In the genomic region with DNA sequence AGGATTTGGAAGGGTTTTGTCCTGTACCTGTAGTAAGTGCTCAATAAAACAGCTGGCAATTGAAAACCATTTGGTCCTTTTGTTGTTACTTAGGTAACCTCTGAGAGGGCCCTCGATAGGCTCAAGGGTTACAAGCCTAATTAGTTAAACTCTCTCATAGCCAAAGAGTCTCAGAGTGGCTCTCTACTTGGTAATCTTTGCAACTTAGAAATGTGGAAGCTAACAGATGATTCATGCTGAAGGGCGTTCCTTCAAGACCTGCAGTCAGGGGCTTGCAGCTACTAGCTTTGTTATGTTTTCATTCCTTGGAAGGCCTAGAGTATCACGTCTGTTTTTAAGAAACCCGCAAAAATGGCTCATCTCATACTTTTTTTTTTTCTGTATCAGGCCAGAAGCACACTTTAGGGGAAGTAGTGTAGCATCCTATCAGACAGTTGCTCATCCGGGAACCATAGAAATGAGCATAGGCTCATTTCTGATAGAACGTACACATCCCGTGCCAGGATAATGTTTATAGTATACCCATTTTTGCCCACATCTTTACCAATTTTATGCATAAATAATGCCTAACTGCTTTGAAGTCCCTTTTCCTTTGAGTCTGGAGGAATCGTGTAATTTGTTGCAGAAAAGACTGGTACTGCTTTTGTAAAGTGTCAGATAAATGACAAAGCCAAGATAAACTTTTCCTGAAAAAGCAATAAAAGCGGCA, we compare ENCODE assay signal across 8 mouse cellular contexts. TPM values are rescaled to one million over a fixed set of nuclear protein-coding genes. Genes with fewer than 3 reads are reported as not detected.
DNase-seq lines count a peak whose midpoint lies in the region; ATAC-seq and TF ChIP-seq lines count a peak whose summit lies in the region.

No protein-coding gene starts in this region.

- H3K27me3 ChIP-seq in heart, adult 2 months (ENCODE audit: control insufficient read depth, insufficient read depth, low read length): no peaks in the 10 kb centered on the region
- H3K27me3 ChIP-seq in hindbrain, embryonic 14.5 days (ENCODE audit: control insufficient read depth, insufficient read depth, low read length): no peaks in the 10 kb centered on the region
- H3K27me3 ChIP-seq in megakaryocyte, embryonic 14.5 days (replicated peaks): no peaks in the 10 kb centered on the region

- no peak for TF ChIP-seq EP300 in heart, adult 2 months (IDR thresholded peaks at IDR 0.05; ENCODE audit: insufficient read depth, low read depth, low read length)

- no peak overlapping the region for H3K9ac ChIP-seq in heart, adult 2 months (ENCODE audit: low read depth, low read length)
- peak overlapping the region; percentile 87 for H3K9ac ChIP-seq in hindbrain, embryonic 14.5 days

- 74% methylated on average over 9 of the region's 9 CpGs for WGBS in heart, adult 2 months
- 79% methylated on average over 9 of the region's 9 CpGs for WGBS in hindbrain, embryonic 14.5 days

- no peak overlapping the region; the same call in 1 of the 2 replicates for H3K4me3 ChIP-seq in heart, adult 2 months
- H3K4me3 ChIP-seq in bone marrow macrophage, adult 2 months (ENCODE audit: insufficient read depth, low read length): peak overlapping the region; percentile 92
- peak overlapping the region; percentile 85 for H3K4me3 ChIP-seq in hindbrain, embryonic 14.5 days (replicated peaks; ENCODE audit: low read length)
- H3K4me3 ChIP-seq in megakaryocyte, embryonic 14.5 days (replicated peaks): peak overlapping the region; percentile 95

- TF ChIP-seq POLR2A in heart, adult 2 months (IDR thresholded peaks at IDR 0.05; ENCODE audit: insufficient read depth, low read depth, low read length): no peak
- TF ChIP-seq POLR2A in bone marrow macrophage, adult 2 months (IDR thresholded peaks at IDR 0.05; ENCODE audit: borderline replicate concordance, low read depth, low read length): no peak

- no peak for ATAC-seq in hindbrain, embryonic 14.5 days (ENCODE audit: low FRiP score)

- no peaks in the 10 kb centered on the region for H3K4me1 ChIP-seq in heart, adult 2 months (ENCODE audit: control insufficient read depth, insufficient read depth, low read length)
- H3K4me1 ChIP-seq in bone marrow macrophage, adult 2 months (ENCODE audit: control insufficient read depth, insufficient read depth, low read length): peaks cover 5% of the 10 kb centered on the region; the same call in 1 of the 2 replicates
- peaks cover 10% of the 10 kb centered on the region for H3K4me1 ChIP-seq in hindbrain, embryonic 14.5 days (replicated peaks; ENCODE audit: control insufficient read depth, insufficient read depth, low read length)
- peaks cover 19% of the 10 kb centered on the region for H3K4me1 ChIP-seq in megakaryocyte, embryonic 14.5 days

- no peaks in the 10 kb centered on the region for H3K9me3 ChIP-seq in hindbrain, embryonic 14.5 days (ENCODE audit: control insufficient read depth, low read length)
- no peaks in the 10 kb centered on the region for H3K9me3 ChIP-seq in megakaryocyte, embryonic 14.5 days

- DNase-seq in heart, adult 2 months: no peak
- no peak for DNase-seq in heart, adult 18-20 months
- no peak for DNase-seq in hindbrain, embryonic 14.5 days (ENCODE audit: low spot score)
- no peak for DNase-seq in urinary bladder, postnatal 4 days (ENCODE audit: low spot score in 2 of 2)
- DNase-seq in gastrocnemius, postnatal 25 days: no peak
- DNase-seq in layer of hippocampus, adult 9-10 months (ENCODE audit: low spot score): no peak

- intact Hi-C loops in heart, adult 2 months (cut with DNase I): loop anchor here (2.0 kb wide), 1 partner anchor 27 kb away; no protein-coding TSS in a partner anchor

- no peaks in the 10 kb centered on the region for H3K36me3 ChIP-seq in heart, adult 2 months (ENCODE audit: control insufficient read depth, insufficient read depth, low read length)
- H3K36me3 ChIP-seq in hindbrain, embryonic 14.5 days (replicated peaks; ENCODE audit: control insufficient read depth, insufficient read depth): peaks cover 23% of the 10 kb centered on the region
- peaks cover 33% of the 10 kb centered on the region for H3K36me3 ChIP-seq in megakaryocyte, embryonic 14.5 days (replicated peaks; ENCODE audit: low read length)

- TF ChIP-seq CTCF in heart, adult 2 months (IDR thresholded peaks at IDR 0.05): no peak
- no peak for TF ChIP-seq CTCF in bone marrow macrophage, adult 2 months (IDR thresholded peaks at IDR 0.05; ENCODE audit: low read depth, low read length)

- peak overlapping the region; percentile 88; the same call in 1 of the 2 replicates for H3K27ac ChIP-seq in heart, adult 2 months
- peak overlapping the region; percentile 48; the same call in 1 of the 2 replicates for H3K27ac ChIP-seq in bone marrow macrophage, adult 2 months (ENCODE audit: insufficient read depth, low read depth, low read length)
- no peak overlapping the region for H3K27ac ChIP-seq in hindbrain, embryonic 14.5 days

- no peaks in the 10 kb centered on the region for H3K79me2 ChIP-seq in heart, adult 2 months (replicated peaks; ENCODE audit: control insufficient read depth, insufficient read depth, low read length)

- peak overlapping the region; percentile 70 for H3K4me2 ChIP-seq in hindbrain, embryonic 14.5 days (replicated peaks)

RNA-seq across cellular contexts. Expression of a gene that starts 2.6 kb away (rescaled TPM):
- total RNA-seq in heart, adult 2 months (2021): 10 to 100 TPM in 1 of 2 experiments, 1 to 10 TPM in 1; 9.9 to 11.5 TPM
- polyA plus RNA-seq in heart, adult 2 months (2012; rRNA removed): 10.5 and 13.0 TPM in 2 replicates
- total RNA-seq in heart, adult 18-20 months (2021): 10 to 100 TPM; 11.4 to 12.2 TPM
- polyA plus RNA-seq in bone marrow macrophage, adult 2 months (2012; ENCODE audit: insufficient read depth, insufficient read length, missing spikeins): 3.6 and 4.5 TPM in 2 replicates
- polyA plus RNA-seq in hindbrain, embryonic 14.5 days (2014; fragmentation: Nextera tagmentation; extraction: Ambion mirVana): 42.6 and 44.5 TPM in 2 replicates
- polyA plus RNA-seq in megakaryocyte, embryonic 14.5 days (2012; ENCODE audit: insufficient read depth, low replicate concordance): 15.7 and 33.1 TPM in 2 replicates
- 10 to 100 TPM; 11.3 to 14.0 TPM for total RNA-seq in gastrocnemius, postnatal 25 days (2021)

RNA-seq across cellular contexts. Expression of a gene that starts 9.6 kb away (rescaled TPM):
- 1 to 10 TPM; 4.3 to 5.5 TPM for total RNA-seq in heart, adult 2 months (2021)
- 4.5 and 5.6 TPM in 2 replicates for polyA plus RNA-seq in heart, adult 2 months (2012; rRNA removed)
- total RNA-seq in heart, adult 18-20 months (2021): 1 to 10 TPM; 3.4 to 4.1 TPM
- 4.3 and 5.6 TPM in 2 replicates for polyA plus RNA-seq in bone marrow macrophage, adult 2 months (2012; ENCODE audit: insufficient read depth, insufficient read length, missing spikeins)
- polyA plus RNA-seq in hindbrain, embryonic 14.5 days (2014; fragmentation: Nextera tagmentation; extraction: Ambion mirVana): 1.3 and 1.5 TPM in 2 replicates
- not detected in 2 replicates for polyA plus RNA-seq in megakaryocyte, embryonic 14.5 days (2012; ENCODE audit: insufficient read depth, low replicate concordance)
- total RNA-seq in gastrocnemius, postnatal 25 days (2021): 1 to 10 TPM; 1.3 TPM
